Mouse (Mus musculus) embryonic facial prominence, embryonic 13.5 days (tissue): ENCODE measurements around the gene Olfr524. TPM values are rescaled to one million over a fixed set of nuclear protein-coding genes. Genes with fewer than 3 reads are reported as not detected.

ENCODE experiments used
- ATAC-seq: fragments of 200-750 bp; cut with Nextera tagmentation; 2 replicates; pipeline ENCODE4 v1.8.0; 2017; ENCODE audit warnings: low read depth; ENCODE audit not compliant: insufficient number of reproducible peaks, insufficient read depth, low FRiP score, low TSS enrichment
- H3K27ac ChIP-seq: fragments of 300-500 bp; sonication (generic); 2 replicates; pipeline ENCODE4 v1.5.1; 2015; ENCODE audit warnings: moderate library complexity, mild to moderate bottlenecking, inconsistent platforms
- H3K27me3 ChIP-seq: fragments of 300-500 bp; sonication (generic); 2 replicates; pipeline ENCODE4 v1.6.1; 2015; ENCODE audit warnings: mild to moderate bottlenecking, inconsistent platforms
- H3K36me3 ChIP-seq: fragments of 300-500 bp; sonication (generic); 2 replicates; pipeline ENCODE4 v1.6.1; 2015; ENCODE audit warnings: mild to moderate bottlenecking, inconsistent platforms
- H3K4me1 ChIP-seq: fragments of 300-500 bp; sonication (generic); 2 replicates; pipeline ENCODE4 v1.6.1; 2015; ENCODE audit warnings: inconsistent platforms
- H3K4me2 ChIP-seq: fragments of 300-500 bp; sonication (generic); 2 replicates; pipeline ENCODE4 v1.6.1; 2015; ENCODE audit warnings: moderate library complexity, mild to moderate bottlenecking, inconsistent platforms
- H3K4me3 ChIP-seq: fragments of 300-500 bp; sonication (generic); 2 replicates; pipeline ENCODE4 v1.5.1; 2015; ENCODE audit warnings: mild to moderate bottlenecking, inconsistent platforms
- H3K9ac ChIP-seq: fragments of 300-500 bp; sonication (generic); 2 replicates; pipeline ENCODE4 v1.6.1; 2015; ENCODE audit warnings: mild to moderate bottlenecking, inconsistent platforms
- H3K9me3 ChIP-seq: fragments of 300-500 bp; sonication (generic); 2 replicates; pipeline ENCODE4 v1.6.1; 2016; ENCODE audit warnings: inconsistent platforms
- WGBS: fragments of 180-500 bp; shearing (Covaris S2); methylation state at CpG from one replicate; pipeline ENCODE4 v1.1.7; 2015; ENCODE audit warnings: mixed read lengths; 5-methylcytosine and 5-hydroxymethylcytosine counted together
- polyA plus RNA-seq: library from polyadenylated mRNA; unstranded; fragments of >200 nt; fragmentation: Nextera tagmentation; extraction: Ambion mirVana; gene quantifications from 2 replicates; pipeline ENCODE4 v1.2.1, GENCODE M21; 2015

The Olfr524 gene
- polyA plus RNA-seq, 1 experiment from 2014 or later: not detected

DNA sequence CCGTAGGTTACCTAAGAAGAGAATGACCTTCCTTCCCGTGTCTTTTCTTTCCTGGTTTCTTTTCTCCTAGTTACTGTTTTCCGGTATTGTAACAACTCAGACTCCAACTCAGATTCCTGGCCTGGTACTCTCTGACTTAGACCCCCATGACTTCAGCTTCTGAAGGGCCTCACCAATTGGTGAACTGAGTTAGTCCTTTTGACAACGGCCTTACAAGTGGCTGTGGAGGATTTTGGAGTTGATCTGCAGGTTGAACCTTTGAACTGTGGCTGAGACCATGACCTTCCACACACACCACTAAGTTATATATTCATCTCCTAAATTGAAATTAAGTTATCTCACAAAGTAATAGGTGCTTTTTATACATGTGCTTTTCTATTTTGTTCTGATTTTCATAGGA lies 21.6 kb downstream of the Olfr524 start:
- WGBS: 88% methylated on average over 4 of the region's 4 CpGs
- ATAC-seq: no peak
- no peaks in the 10 kb centered on the region for H3K4me1 ChIP-seq

DNA sequence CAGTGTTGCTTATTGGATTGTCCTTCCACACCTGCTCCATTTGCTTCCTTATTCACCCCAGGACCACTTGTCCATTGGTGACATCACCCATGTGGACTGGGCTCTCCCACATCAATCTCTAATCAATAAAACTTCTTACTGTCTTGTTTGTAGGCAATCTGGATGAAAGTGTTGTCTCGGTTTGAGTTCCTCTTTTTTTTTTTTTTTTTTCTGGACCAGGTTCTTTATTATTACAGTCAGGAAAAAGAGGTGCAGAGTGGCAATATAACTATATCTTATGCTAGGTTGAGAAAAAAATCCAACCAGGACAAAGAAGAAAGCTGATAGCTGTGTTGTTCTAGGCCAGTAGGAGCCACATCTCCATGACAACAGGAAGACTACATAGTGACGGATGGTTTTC lies 25.1 kb downstream of the Olfr524 start:
- Histone ChIP-seq H3K4me3 (no peak overlapping the region), H3K9ac (no peak overlapping the region), H3K27ac (no peak overlapping the region), H3K4me1 (no peaks in the 10 kb centered on the region), H3K27me3 (no peaks in the 10 kb centered on the region), H3K4me2 (no peak overlapping the region), H3K9me3 (no peaks in the 10 kb centered on the region), H3K36me3 (no peaks in the 10 kb centered on the region)
- 82% methylated on average over 2 of the region's 2 CpGs for WGBS
- no peak for ATAC-seq

More for the DNA sequence above, 21.6 kb downstream of the Olfr524 start:
- Histone ChIP-seq H3K9ac (no peak overlapping the region), H3K9me3 (no peaks in the 10 kb centered on the region), H3K27ac (no peak overlapping the region), H3K4me3 (no peak overlapping the region), H3K4me2 (no peak overlapping the region), H3K36me3 (no peaks in the 10 kb centered on the region), H3K27me3 (no peaks in the 10 kb centered on the region)

DNA sequence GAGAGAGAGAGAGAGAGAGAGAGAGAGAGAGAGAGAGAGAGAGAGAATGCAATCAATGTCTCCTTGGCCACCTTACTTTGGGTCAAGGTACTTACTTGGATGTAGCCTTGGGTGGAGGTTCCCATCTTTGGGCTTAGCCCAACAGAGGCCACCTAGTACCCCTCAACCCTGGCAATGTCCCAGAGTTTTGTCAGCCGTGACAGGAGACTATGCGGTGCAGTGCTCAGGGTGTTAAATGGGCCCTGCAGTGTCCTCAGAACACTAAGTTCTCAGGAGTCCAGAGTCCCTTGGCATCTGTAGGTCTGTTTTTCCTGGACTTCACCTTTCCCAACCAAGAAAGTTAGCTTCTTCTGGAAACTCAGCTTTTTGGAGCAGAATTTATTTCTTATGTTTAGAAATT lies 26.6 kb downstream of the Olfr524 start:
- no peaks in the 10 kb centered on the region for H3K4me1 ChIP-seq
- H3K27ac ChIP-seq: no peak overlapping the region
- no peak overlapping the region for H3K9ac ChIP-seq
- H3K27me3 ChIP-seq: no peaks in the 10 kb centered on the region
- H3K36me3 ChIP-seq: no peaks in the 10 kb centered on the region
- no peak for ATAC-seq
- no peaks in the 10 kb centered on the region for H3K9me3 ChIP-seq
- H3K4me2 ChIP-seq: no peak overlapping the region
- 93% methylated on average over 2 of the region's 2 CpGs for WGBS
- no peak overlapping the region for H3K4me3 ChIP-seq

DNA sequence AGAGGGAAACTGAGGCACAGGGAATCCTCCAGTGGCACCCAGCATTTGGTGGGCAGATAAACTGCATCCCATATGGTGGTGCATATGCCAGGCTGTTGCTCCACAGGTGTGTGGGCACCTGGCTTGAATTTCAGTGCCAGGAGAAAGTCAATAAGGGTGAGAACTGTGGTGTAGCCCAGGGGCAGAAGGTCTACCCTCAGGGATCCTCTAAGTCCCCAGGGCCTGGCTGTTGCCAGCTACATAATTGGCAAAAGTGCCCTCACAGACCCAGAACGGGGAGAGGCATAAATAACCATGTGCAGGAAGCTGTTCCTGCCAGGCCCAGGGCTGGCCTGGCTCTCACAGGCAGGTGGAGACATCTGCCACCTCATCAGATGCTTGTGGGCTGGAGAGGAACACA lies 32.8 kb downstream of the Olfr524 start, which contains the start of gene Olfr523:
Gene Olfr523, plus strand, starts transcription at position 282 of the 400 bp plus-strand sequence.
- 52% methylated on average over 1 of the region's 1 CpGs for WGBS
- ATAC-seq: no peak
- Histone ChIP-seq H3K4me2 (no peak within 1 kb of the TSS), H3K9me3 (no peaks in the 10 kb centered on the region), H3K36me3 (no peaks in the 10 kb centered on the region), H3K27me3 (no peaks in the 10 kb centered on the region), H3K4me3 (no peak within 1 kb of the TSS), H3K27ac (no peak within 1 kb of the TSS), H3K9ac (no peak within 1 kb of the TSS), H3K4me1 (no peaks in the 10 kb centered on the region)

DNA sequence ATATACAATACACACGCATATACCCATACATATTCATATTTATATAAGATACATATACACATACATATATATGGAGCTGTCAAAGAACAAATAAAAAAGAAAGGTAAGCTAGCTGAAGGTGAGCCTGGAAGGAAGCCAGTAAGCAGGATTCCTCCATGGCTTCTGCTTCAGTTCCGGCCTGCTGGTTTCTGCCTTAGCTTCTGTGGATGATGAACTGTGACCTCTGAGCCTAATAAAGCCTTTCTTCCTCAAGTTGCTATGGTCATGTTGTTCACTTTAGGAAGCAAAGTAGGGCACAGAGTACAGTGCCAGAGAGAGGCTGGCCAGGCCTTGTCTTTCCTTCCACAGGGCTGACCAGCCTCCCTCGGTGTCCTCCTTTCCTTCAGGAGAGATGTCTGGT lies 34.9 kb downstream of the Olfr524 start:
- H3K4me3 ChIP-seq: no peak overlapping the region
- no peak overlapping the region for H3K27ac ChIP-seq
- 90% methylated on average over 3 of the region's 3 CpGs for WGBS
- H3K36me3 ChIP-seq: no peaks in the 10 kb centered on the region
- no peaks in the 10 kb centered on the region for H3K9me3 ChIP-seq
- no peaks in the 10 kb centered on the region for H3K4me1 ChIP-seq
- H3K4me2 ChIP-seq: no peak overlapping the region
- no peaks in the 10 kb centered on the region for H3K27me3 ChIP-seq
- ATAC-seq: no peak
- H3K9ac ChIP-seq: no peak overlapping the region

DNA sequence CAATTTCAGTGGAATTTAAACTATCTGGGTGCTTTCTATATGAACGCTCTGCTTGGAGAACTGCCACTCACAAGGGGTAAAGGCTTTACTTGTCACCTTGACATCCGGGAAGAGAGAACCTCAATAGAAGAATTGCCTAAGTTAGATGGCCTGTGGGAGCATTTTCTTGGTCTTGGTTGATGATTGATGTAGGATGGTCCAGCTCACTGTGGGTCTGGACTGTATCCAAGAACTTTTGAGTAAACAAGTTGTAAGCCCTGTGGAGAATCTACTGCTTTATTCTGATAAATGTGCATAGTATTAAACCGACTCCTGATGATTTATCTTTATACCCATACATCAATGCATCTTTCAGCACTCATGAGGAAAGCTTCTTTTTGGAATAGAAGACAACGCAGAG lies 36.4 kb downstream of the Olfr524 start:
- H3K4me1 ChIP-seq: no peaks in the 10 kb centered on the region
- 74% methylated on average over 4 of the region's 4 CpGs for WGBS
- H3K27ac ChIP-seq: no peak overlapping the region
- ATAC-seq: no peak
- no peaks in the 10 kb centered on the region for H3K27me3 ChIP-seq
- no peaks in the 10 kb centered on the region for H3K9me3 ChIP-seq
- H3K36me3 ChIP-seq: no peaks in the 10 kb centered on the region
- no peak overlapping the region for H3K9ac ChIP-seq
- no peak overlapping the region for H3K4me2 ChIP-seq
- H3K4me3 ChIP-seq: no peak overlapping the region

DNA sequence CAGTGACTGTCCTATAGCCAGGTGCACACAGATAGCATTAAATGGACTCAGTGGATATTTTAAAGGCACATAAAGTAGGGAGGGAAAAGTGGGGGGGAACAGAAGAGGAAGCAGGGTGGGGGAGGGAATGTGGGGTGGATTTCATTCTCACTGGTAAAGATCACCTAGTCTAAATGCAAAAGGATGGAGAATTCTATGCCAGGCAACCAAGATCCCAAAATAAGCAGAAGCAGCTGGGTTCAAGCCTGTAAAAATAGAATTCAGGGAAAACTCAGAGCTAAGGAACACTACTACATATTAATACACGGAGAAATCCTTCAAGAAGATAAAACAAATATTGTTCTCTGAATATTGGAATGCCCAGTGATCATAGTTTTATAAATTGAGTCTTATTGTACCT lies 37.8 kb downstream of the Olfr524 start:
- no peak for ATAC-seq
- no peak overlapping the region for H3K27ac ChIP-seq
- no peak overlapping the region for H3K9ac ChIP-seq
- 79% methylated on average over 1 of the region's 1 CpGs for WGBS
- no peaks in the 10 kb centered on the region for H3K27me3 ChIP-seq
- no peaks in the 10 kb centered on the region for H3K4me1 ChIP-seq
- H3K4me3 ChIP-seq: no peak overlapping the region
- H3K4me2 ChIP-seq: no peak overlapping the region
- H3K36me3 ChIP-seq: no peaks in the 10 kb centered on the region
- no peaks in the 10 kb centered on the region for H3K9me3 ChIP-seq

DNA sequence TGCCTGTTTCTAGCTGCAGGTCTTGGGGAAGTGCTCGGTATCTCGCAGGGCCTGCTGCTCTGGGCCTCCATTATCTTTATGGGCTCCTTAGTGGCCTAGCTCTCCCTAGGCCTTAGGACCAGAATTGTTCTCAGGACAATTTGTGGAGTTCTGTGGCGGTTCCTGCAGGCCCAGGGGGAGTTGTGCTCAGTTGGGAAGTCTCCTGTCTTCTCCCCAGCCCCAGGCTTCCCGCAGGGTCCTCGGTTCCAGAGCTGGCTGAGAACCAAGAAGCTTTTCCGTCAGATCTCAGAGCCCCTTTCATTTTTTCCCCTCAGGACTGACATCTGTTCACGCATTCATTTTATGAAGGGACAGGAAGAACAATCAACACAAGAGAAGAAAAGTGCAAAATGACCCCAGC lies 41.1 kb downstream of the Olfr524 start, which contains the start of gene Olfr522:
Gene Olfr522, minus strand, starts transcription at position 101 of the 400 bp plus-strand sequence.
- Histone ChIP-seq H3K27me3 (no peaks in the 10 kb centered on the region), H3K9me3 (no peaks in the 10 kb centered on the region), H3K4me1 (no peaks in the 10 kb centered on the region), H3K4me3 (no peak within 1 kb of the TSS), H3K9ac (no peak within 1 kb of the TSS), H3K36me3 (no peaks in the 10 kb centered on the region), H3K27ac (no peak within 1 kb of the TSS), H3K4me2 (no peak within 1 kb of the TSS)
- 67% methylated on average over 7 of the region's 7 CpGs for WGBS
- ATAC-seq: no peak

DNA sequence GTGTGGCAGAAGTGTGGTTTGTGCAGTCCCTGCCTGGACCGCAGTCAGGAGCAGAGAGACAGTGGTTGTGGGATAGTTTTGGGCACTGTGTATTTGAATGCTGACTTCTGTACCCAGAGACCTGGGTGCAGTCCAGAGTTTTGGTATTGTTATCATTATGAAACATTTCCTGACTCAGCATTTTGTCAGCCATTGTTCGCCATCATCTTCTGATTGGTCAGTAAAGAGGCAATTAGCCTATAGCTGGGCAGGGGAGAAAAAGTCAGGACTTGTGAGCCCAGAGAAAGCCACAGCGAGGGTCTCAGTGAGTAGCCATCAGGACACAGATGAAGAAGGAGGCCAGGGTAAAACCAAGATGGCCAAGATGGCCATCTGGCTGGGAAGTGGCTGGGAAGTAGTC lies 45.4 kb downstream of the Olfr524 start:
- Histone ChIP-seq H3K27me3 (peaks cover 19% of the 10 kb centered on the region), H3K9ac (no peak overlapping the region), H3K4me1 (no peaks in the 10 kb centered on the region), H3K27ac (no peak overlapping the region), H3K9me3 (no peaks in the 10 kb centered on the region), H3K36me3 (no peaks in the 10 kb centered on the region), H3K4me2 (no peak overlapping the region), H3K4me3 (no peak overlapping the region)
- WGBS: 79% methylated on average over 3 of the region's 3 CpGs
- no peak for ATAC-seq

DNA sequence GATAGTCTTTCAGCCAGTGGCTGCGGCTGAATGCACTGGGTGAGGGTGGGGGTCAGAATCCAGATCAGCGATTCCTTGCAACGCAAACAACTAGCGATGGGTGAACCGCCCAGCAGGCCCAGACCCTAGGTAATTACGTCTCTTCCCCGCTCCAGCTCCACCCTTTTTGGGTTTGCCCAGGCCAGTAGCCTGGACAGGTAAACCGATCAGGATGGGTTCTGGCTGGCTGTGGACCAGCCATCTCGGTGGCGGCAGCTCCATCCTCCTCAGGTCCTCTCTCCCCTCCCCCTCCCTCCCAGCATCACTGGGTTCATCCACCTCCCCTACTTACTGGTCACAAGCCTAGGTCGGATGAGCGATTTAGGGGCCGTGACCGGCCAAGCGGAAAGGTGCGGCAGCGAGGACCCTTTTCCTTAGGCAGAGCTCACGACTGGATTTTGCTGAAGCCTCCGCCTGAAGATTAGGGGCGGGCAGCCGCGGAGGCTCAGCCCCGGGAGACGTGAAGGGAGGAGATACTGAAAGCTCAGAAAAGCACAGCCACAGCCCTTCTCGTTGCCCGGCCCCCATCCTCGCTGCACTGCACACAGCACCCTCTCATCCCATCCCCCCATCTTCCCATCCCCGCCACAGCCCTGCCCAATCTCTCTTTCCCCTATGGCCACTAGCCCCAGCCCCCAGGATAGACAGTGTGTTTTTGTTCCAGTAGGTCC lies 51.4 kb downstream of the Olfr524 start, which contains the start of gene Sprn:
Gene Sprn, minus strand, starts transcription at position 660 of the 710 bp plus-strand sequence.
- no peak for ATAC-seq
- H3K9ac ChIP-seq: peak within 1 kb of the TSS; percentile 55

DNA sequence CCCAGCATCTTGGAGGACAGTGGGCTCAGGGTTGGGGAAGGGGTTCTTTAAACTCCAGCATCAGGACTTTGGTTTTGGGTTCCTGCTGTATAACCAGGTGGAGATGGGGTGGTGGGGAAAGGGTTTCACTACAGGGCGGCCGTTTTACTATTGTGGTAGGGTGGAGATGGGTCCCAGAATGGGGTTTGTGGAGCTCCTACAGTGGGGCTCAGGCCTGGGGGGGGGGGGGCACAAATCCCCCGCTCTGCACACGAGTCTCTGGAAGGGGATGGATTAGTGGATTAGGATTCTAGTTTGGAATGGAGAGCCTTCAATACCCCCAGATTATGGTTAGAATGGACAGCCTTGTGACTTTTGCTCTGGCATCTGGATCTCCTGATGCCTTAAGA lies 51.9 kb downstream of the Olfr524 start:
- ATAC-seq: peak; percentile 18; the same call in 1 of the 2 replicates
- H3K4me2 ChIP-seq: peak overlapping the region; percentile 59
- peak overlapping the region; percentile 37 for H3K4me3 ChIP-seq
- no peaks in the 10 kb centered on the region for H3K9me3 ChIP-seq
- H3K4me1 ChIP-seq: peaks cover 15% of the 10 kb centered on the region
- peak overlapping the region; percentile 55 for H3K9ac ChIP-seq
- peaks cover 54% of the 10 kb centered on the region for H3K27me3 ChIP-seq
- no peak overlapping the region for H3K27ac ChIP-seq
- H3K36me3 ChIP-seq: 0 out of 2 replicates have a peak, but pooled peaks cover 4% of the 10 kb centered on the region
- WGBS: 10% methylated on average over 4 of the region's 4 CpGs

More for the DNA sequence above, 51.4 kb downstream of the Olfr524 start, which contains the start of gene Sprn:
- Histone ChIP-seq H3K4me1 (peaks cover 15% of the 10 kb centered on the region), H3K36me3 (0 out of 2 replicates have a peak, but pooled peaks cover 4% of the 10 kb centered on the region), H3K4me3 (peak within 1 kb of the TSS; percentile 37), H3K27me3 (peaks cover 57% of the 10 kb centered on the region), H3K9me3 (no peaks in the 10 kb centered on the region), H3K27ac (no peak within 1 kb of the TSS), H3K4me2 (peak within 1 kb of the TSS; percentile 59)
- WGBS: 1% methylated on average over 28 of the region's 28 CpGs

DNA sequence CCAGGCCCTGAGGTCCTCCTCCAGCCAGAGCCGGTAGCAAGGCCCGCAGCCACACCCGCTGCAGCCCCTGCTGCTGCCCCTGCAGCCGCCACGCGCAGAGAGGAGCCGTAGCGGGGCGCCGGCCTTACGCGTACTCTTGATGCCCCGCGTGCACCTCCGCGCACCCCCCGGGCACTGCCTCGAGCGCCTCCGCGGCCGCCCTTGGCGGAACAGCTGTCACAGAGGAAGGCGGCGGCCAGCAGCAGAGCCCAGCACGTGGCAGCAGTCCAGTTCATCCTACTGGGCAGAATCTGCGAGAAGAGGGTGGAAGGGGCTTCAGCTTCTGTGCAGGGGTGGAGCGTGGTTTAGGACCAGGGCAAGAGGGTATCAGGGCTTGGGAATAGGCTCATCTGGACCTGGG lies 52.4 kb downstream of the Olfr524 start:
- Histone ChIP-seq H3K36me3 (0 out of 2 replicates have a peak, but pooled peaks cover 4% of the 10 kb centered on the region), H3K4me1 (peaks cover 15% of the 10 kb centered on the region), H3K27me3 (peaks cover 51% of the 10 kb centered on the region), H3K9ac (peak overlapping the region; percentile 58), H3K4me2 (peak overlapping the region; percentile 59), H3K9me3 (no peaks in the 10 kb centered on the region), H3K4me3 (peak overlapping the region; percentile 33), H3K27ac (no peak overlapping the region)
- ATAC-seq: peak; percentile 46; the same call in 1 of the 2 replicates
- 7% methylated on average over 28 of the region's 28 CpGs for WGBS
